Mouse (Mus musculus) right cerebral cortex, postnatal 14 days (tissue): ENCODE results near the gene Dnase1l3.
A peak's percentile ranks its signal among the peaks of the same experiment; 100 is the strongest.
"Not testable (repeated sequence)": the region's sequence is repeated elsewhere in the genome, so short reads cannot be mapped to it uniquely, and the experiment has no call there.

Experiments
- DNase-seq: peaks from one replicate; pipeline ENCODE4 v3.0.0; 2022

Dnase1l3 gene

DNA sequence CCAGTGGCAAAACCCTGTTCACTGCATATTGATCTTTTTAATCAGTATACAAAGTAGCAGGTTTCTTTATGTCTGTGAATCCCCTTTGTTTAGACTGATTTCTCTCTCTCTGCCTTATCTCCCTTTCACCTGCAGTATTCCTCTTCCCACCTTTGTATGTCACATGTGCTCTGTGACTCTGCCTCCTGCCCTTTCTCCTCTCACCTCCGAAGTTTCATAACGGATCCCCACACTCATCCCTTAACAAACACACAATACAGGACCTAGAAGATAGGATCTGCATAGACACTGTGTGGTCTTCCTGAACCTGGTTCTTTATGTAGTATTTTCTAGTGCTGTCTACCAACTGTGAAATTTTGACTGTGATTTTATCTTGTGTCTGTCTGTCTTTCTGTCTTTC lies 16.9 kb upstream of the Dnase1l3 start:
- DNase-seq = no peak

DNA sequence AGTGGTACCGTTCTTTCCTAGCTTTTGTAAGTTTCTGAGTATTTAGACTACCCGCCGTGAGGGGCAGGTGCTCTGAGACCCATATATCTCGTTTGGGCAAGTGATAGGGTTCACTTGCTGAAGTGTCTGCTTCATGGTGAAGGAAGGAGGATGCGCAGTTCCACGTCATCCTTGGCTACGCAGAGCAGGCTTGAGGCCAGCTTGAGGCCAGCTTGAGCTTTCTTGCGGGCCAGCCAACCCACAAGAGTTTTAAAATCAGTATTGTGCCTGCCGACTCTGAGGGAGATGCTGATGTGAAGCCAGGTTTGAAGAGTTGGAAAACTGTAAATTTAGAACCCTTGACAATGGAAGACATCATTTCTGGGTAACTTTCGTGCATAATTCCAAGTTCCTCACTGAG lies 13.6 kb upstream of the Dnase1l3 start:
- peak; percentile 15 for DNase-seq

DNA sequence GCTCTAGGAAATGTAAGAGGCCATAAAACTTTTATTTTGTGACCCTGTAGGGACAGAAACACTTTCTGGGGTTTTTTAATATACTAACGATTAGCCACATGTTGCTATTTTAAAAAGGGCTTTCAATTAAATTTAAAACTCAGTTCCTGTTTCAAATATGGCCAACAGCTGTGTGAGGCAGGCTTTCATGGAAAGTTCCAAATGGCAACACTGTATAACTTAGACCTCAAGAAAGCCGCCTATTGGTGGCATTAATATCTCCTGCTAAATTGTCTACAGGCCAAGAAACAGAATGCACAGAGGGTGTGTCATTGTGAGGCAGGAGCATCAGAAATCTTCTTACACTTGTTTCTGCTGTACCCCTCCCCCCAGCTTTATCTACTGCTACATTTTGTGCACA lies 13.1 kb upstream of the Dnase1l3 start:
- no peak for DNase-seq

DNA sequence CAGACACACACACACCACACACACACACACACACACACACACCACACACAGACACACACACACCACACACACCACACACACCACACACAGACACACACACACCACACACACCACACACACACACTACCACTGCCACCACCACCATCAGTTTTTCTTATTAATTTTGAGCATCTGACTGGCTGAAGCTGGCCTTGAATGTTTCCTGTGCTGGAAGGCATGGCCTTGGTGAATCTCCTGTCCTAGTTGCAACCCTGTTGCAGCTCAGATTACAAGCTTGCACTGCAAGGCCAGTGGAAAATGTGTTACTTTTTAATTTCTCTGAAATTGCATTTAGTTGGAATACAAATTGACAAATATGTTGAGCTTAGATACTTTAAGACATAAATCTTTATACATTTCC lies 12.7 kb upstream of the Dnase1l3 start:
- DNase-seq = no peak

DNA sequence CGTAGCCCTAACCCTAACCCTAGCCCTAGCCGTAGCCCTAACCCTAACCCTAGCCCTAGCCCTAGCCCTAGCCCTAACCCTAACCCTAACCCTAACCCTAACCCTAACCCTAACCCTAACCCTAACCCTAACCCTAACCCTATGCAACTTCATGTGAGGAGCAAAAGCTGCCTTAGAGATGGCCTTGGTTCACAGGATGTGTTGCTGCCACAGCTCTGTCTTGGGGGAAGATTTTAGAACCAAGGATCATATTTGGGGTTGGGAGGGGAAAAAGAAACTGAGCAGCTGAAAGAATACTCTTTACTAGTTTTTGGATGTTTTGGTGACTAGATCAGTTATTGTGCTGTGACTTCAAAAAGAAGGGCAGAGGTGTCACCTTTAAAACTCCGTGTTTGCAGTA lies 11.7 kb upstream of the Dnase1l3 start:
- DNase-seq = not testable (repeated sequence)

DNA sequence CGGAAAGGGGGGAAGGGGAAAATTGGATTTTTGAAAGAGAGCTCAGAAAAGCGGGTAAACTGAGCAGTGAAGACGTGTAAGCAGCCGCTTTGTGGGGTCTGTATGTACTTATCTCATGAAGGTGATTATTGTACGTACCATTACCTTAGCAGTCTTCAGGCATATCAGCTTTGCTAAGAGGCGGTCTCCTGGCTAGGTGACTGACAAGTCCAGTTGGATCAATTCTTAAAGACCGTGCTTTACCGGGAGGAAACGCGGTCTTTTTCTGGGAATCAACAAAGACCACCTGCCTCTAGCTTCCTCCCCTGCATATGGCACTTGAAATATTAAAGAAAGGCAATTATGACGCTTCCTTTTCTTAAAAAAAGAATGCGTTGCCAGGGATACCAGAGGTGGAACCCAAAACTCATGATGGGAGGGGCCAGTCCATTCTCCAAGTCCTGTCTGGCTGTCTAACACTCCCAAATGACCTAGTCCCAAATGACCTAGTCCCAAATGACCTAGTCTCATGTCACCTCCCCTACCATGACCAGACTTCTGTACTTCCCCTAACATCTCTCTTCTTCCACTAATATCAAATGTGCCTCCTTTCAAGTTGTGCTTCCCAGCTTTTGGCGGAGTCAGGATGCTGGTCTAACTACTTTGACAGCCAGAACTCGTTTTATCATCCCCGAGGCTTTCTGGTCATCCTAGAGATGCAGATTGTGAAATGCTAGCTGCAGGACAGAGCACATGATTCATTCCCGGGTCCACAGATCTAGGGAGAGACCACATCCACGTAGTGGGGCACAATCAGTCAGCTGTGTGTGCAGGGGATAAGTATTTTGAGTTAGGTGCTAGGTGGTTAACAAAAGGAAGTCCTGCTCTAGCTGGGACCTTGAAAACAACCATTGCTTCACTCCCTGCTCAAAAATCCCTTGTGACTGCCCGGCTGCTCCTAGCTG lies 9.6 kb upstream of the Dnase1l3 start:
- DNase-seq = no peak

DNA sequence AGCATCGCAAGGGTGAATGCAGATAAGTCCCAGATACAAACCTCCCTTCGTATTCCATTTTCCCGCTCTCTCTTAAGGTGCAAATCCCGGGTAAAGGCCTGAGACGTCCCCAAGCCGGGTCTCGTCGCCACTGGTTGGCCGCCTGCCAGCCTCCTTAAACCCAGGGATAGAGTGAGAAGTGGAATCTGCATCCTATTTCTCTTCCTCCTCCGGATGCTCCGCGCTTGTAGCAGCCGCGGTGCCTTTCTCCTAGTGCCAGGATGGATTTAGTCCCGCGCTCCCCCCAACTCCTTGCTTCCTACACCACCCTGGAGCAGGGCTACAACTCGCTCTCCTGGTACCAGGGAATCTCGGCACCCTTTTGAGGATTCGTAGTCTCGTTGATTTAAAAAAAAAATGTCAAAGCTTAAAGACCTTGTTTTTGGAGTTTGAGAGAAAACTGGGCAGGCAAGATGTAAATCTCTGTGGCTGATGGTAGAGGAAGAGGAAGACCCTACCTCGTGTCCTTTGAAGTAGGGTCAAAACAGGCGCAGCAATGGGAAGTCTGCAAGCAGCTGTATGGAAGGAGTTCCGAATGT lies 8.8 kb upstream of the Dnase1l3 start:
- peak; percentile 79 for DNase-seq

DNA sequence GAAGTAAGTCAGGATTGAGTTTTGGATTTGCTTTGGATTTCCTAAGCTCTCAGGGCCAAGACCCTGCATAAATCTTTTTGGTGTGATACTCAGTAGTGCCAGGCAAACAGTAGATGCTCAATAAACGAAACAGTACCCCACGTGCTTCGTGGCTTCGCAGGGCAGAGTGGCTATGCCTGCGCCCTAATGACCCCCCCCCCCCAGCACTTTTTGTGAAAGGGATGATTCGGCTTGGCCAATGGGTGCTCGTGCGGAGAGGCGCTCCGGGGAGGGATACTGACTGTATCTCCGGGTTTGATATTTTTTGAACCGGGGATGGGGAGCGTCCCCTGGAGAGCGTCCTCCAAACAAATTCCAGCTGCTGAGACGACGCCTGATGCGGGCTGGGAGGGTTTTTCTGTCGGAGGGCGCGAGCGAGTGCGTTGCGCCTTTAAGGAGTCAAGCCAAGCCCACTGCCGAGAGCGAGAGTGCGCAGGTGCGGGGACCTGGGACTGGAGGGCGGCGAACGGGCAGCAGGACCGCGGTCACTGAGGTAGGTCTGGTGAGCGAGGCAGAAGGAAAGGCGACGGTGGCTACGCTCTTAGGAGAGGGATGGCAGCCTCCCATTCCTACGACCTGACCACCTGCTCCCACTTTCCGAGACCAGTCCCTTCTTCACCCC lies 8.2 kb upstream of the Dnase1l3 start, which contains the start of gene Abhd6:
Gene Abhd6, plus strand, starts transcription at position 471 of the 661 bp plus-strand sequence.
- peak; percentile 88 for DNase-seq

DNA sequence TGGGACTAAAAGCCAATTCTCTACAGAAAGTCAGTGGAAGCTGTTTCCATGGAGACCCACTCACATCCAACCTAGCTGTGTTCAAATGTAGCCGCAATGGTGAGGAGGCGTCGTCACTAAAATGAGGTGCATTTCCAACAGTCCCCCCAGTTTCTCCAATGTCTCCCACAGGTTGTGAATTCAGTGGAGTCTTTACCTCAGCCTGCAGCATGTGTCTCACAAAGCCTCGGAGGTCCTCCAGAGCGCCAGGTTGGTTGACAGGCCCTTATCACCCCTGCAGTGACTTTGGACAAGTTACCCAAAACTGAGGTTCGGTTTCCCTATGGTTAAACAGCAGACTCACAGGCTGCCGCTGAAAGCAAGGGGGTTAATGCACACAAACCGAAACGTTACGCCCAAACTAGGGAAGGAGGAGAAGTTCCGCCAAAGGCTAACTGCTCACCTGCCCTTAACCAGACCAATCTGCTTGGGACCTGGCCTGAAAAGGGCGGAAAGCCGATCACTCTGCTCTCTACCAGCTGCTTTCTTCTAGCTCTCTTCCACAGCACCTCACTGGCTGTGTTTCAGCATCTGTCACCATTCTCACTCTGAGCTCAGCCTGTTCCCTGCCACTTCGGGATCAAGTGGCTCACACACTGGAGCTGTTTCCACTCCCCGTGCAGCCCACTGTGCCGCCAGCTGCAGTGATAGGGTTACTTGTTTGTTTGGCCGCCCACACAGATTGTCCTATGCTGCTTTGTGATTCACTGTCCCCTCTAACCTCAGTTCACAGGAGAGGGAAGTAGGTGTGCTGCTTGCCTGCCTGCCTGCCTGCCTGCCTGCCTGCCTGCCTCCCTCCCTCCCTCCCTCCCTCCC lies 6.7 kb upstream of the Dnase1l3 start:
- DNase-seq = no peak

DNA sequence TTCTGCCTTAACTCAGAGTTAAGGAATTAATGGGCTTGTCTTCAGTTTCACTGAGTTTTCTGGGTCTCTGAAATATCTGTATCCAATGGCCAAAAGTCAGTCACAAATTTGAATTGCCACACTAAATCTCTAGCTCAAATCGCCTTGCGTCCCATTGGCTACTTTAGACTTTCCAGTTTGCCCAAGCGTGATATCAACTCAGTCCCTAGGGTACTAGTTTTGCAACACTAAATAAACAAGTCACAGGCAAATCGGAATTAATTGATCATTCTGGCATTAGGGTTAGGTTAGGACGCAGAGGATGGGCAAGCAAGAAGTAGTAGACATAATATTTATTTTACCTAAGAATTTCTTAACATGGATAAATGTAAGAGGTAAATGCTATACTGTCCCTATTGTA lies 5.9 kb upstream of the Dnase1l3 start:
- DNase-seq = no peak

DNA sequence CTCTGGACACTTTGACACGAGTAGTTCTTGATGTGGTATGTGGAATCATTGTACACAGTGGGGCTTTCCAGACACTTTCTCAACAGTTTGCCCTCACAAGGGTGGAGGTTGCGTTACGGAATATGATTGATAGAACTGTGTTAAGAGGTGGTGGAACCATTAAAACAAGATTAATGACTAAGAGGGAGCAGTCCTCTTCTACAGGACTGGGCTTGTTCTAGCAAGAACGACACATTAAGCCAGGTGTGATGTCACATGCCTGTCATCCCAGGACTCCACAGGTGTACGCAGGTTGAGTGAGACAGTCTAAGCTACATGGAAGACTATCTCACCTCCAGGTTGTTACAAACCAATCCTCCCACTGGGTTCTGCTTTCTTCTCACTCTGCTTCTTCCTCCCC lies 5.1 kb upstream of the Dnase1l3 start:
- DNase-seq = no peak

DNA sequence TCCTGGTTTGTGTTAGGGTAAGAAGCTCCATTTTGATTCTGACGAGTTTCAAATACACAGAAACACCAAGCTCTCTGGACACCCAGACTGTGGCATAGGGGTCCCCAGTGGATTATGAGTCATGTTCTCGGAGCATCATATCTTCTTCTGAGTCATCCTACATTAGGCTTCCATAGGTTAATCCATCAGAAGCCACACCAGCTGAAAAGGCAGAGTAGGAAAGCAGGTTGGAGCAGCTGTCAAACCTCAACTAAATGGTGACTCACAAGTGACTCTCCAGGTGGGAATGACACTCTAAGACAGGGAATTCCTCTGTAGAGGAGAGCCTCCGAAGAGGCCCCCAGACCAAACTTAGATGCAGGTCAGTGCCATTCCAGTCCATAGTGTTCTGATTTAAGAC lies 4.7 kb upstream of the Dnase1l3 start:
- no peak for DNase-seq

DNA sequence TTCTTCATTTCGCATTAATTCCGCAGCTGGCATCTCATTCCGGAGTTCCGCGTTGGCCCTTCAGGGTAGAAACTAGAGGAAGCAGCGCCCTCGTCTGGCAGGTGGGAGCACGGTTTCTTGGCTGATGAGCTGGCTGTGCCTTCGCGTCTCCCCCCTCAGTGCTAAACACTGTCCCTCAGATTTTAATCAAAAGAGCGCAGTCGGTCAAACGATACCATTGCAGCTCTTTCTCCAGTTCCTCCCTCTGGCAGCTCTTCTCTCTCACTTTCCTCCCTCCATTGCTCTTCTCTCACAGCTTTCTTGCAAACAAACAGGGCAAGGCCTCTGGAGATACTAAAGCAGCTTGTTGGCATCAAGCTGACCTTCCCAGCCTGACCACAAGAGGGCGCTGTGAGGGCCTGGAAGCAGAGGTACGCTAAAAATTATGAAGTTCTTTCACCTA lies 2.9 kb upstream of the Dnase1l3 start:
- peak; percentile 93 for DNase-seq

DNA sequence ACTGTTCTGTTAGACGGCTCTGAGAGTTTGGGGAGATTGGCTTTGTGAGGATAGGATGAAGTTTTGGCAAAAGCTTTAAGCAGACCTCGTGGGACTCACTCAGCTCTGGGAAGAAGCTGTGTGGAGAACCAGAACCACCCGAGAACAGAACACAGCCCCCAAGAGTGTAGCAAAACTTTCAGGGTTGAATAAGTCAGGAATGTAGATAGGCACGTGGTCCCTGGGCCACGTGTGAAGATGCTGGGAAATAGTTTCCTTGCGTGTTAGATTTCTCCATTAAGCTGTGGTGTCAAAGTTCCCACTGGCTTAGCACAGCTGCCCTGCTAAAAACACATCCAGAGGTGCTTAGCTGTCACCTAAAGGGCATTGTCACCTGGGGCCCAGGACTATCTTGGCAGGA lies 2.2 kb downstream of the Dnase1l3 start:
- no peak for DNase-seq

DNA sequence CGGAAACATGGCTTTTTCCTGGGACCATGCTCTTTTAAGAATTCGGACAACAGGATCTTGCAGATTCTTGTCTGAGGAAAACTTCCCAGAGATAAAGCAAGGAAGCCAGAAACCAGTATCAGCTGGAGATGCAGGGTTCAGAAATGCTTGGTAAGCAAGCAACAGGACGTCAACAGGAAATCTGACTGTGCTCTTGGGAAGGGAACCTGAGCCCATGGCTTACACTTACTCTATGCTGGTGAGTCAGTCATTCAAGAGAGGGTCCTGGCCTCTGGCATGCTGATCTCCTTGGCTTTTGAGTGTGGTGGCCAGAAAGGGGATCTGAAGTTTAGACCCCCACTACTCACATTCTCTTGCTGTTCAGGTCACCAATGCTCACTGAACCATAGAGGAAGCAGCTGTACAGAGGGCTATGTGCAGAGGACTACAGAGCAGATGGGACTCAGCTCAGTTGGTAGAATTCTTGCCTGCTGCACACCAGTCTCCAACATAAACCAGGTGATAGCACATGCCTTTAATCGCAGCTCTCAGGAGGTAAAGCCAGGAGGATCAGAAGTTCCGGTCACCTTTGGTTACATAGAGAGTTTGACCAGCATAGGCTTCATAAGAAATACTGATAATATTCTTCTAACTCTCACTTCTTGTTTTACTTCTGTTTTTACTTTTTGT lies 3.1 kb downstream of the Dnase1l3 start:
- no peak for DNase-seq

DNA sequence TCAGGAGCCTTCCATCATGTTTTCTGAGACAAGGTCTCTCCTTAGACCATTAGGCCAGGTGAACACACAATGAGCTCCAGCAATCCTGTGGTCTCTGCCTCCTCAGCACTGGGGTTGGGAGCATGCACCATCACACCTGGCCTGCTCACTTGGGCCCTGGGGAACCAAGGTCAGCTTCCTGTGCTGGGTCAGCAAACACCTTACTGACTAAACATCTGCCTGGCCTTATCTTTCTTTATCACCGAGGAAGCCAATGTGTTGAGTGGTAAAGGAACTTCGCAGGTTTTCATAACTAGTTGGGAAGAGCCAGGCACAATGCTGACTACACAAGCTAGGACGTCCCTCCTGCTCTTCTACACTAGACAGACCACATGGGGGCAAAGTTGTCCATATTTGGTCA lies 4.4 kb downstream of the Dnase1l3 start:
- no peak for DNase-seq

DNA sequence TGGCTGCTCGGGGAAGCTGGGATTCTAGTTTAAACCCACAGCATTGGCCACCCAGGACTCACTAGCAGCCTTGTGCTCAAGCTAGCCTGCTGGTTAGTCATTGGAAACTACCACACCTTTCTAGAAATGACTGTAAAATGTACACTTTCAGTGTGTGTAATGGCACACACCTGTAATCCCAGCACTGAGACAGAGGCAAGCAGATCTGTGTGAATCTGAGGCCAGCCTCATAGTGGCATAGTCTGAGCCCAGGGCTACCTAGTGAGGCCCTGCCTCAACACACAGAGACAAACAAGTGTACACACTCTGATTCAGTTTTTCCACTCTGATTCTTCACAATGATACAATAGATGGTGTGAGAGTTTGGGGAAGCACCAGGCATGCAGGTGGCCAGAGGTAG lies 5.0 kb downstream of the Dnase1l3 start:
- no peak for DNase-seq

DNA sequence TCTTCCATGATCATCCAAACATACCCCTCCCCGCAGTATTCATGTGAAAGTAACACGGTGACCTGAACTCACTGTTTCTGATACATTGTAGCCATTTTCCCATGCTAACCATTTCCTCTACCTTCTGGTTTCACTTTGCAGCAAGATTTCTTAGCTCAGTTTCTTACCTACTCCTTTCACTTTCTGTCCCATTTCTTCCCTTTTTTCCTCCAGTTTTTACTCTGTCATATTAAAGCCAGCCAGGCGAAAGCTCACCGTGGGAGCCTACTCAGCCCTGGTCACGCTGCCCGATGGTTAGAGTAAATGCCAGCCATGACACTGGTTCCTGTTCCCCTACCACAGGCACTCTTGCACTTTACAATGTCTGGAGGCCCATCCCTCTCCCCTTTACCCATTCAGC lies 7.5 kb downstream of the Dnase1l3 start:
- DNase-seq = no peak

DNA sequence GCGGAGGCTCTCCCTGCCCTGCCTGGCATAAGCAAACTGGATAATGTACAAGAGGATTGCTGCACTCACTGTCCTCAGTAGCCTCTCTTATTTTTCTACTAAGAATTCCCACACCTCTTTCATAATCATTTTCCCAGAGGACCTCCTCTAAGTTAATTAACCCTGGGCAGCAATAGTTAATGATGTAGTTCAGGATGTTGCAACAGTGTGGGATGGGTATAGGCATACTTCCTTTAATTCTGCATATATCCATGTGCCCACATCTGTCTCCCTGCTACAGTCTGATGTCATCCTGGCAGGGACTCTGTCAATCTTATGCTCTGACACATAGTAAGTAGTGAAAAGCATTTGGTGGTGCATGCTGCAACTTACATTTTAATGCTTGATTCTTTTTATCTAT lies 13.1 kb downstream of the Dnase1l3 start:
- no peak for DNase-seq

DNA sequence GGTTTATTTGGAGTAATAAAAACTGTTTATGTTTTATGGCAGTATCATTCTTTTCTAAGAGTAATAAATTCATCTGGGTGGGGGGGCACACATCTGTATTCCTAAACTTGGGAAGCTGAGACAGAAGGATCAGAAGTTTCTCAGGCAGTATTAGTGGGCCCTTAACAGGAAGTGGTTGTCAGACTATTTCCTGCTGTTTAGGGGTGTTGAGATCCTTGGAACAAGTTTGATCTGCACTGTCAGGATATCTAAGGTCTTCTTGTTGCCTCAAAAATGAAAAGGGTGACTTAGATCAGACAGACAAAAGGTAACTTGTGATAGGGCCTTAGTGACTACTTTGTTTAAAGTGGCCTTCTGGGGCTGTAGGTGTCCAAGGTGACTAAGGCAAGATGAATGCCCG lies 16.2 kb downstream of the Dnase1l3 start:
- no peak for DNase-seq

DNA sequence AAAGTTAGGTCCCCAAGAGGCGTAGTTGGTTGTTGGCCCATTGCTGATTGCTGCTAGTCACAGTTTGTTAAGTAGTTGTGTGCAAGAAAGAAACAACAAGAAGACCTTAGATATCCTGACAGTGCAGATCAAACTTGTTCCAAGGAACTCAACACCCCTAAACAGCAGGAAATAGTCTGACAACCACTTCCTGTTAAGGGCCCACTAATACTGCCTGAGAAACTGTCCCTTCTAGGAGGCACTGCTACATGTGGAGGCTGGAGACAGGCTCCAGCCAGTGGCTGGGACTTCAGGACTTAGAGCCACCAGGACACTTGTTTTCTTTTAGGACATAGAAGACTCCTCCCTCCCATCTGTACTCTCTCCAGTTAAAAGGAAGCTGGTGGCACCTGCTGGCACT lies 16.9 kb downstream of the Dnase1l3 start:
- no peak for DNase-seq

DNA sequence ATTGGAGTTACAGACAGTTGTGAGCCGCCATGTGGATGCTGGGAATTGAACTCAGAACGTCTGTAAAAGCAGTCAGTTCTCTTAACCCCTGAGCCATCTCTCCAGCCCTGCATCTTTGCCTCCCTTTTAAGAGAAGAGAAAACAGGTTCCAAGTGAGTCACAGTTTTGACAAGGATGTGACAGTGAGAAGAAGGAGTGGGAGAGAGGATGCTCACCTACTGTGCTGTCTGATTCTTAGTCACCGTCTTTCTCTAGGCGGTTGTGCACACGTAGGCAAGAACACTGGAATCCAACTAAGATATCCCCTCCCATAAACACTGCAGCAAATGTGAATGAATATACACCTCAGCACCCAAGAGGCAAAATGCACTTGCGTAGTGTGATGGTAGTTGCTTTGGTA lies 19.2 kb downstream of the Dnase1l3 start:
- DNase-seq = no peak
